Mouse (Mus musculus): ENCODE results near the gene Serinc3. TPM values are rescaled to one million over a fixed set of nuclear protein-coding genes. Genes with fewer than 3 reads are reported as not detected.

The Serinc3 gene
- polyA plus RNA-seq, 1 experiment from 2014 or later, result 54.3 TPM

DNA sequence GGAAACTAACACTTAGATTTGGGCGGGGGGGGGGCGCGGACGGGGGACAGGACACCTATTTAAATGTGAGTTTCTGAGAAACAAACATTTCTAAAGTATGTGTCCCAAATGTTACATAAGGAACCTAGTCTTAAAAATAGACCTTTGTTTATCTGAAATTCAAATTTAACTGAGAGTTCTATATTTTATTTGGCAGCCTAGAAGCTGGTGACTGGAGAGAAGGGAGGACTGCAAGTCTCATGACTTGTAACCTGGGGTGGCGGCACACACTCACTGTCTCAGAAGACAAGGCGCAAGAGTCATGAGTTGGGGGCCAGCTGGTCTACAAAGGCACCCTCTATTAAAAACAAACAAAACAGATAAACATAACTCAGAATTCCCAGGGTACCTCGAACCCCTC is 43.9 kb downstream of the Serinc3 start:
- Histone ChIP-seq H3K36me3 (ENCODE audit: control insufficient read depth, insufficient read depth, low read length) (no peaks in the 10 kb centered on the region), H3K4me1 (replicated peaks; ENCODE audit: control insufficient read depth, insufficient read depth, low read length) (peaks cover 16% of the 10 kb centered on the region; the same call in 1 of the 2 replicates), H3K9me3 (ENCODE audit: control insufficient read depth, low read length) (no peaks in the 10 kb centered on the region), H3K9ac (ENCODE audit: low read length) (no peak overlapping the region), H3K4me3 (ENCODE audit: low read depth, low read length) (no peak overlapping the region), H3K27ac (ENCODE audit: low read depth) (no peak overlapping the region), H3K4me2 (ENCODE audit: low read length) (no peak overlapping the region), H3K27me3 (replicated peaks; ENCODE audit: control insufficient read depth, insufficient read depth, low read length) (no peaks in the 10 kb centered on the region)
- DNase-seq (ENCODE audit: low spot score) (no peak), ATAC-seq (replicated peaks; ENCODE audit: low FRiP score, low TSS enrichment, low read depth) (no peak)
- WGBS, result 84% methylated on average over 7 of the region's 7 CpGs

DNA sequence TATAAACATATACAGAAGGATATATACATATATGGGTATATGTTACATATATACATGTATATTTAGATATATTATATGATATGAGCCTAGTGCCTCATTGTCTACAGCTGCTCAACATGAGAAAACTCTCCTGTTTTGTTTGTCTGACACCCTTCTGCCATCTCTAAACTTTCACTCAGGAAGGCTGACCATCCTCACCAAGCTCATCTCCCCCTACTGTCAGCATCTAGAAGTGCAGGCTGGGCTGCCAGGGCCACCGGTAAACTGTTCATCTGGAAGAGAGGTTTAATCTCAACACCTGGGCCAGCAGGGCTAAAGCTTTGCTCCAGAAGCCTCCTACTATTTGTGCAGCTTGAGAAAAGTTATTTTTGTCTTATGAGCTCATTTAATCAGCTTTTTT is 45.7 kb downstream of the Serinc3 start:
- Histone ChIP-seq H3K4me3 (ENCODE audit: low read depth, low read length) (no peak overlapping the region), H3K36me3 (ENCODE audit: control insufficient read depth, insufficient read depth, low read length) (no peaks in the 10 kb centered on the region), H3K4me2 (ENCODE audit: low read length) (no peak overlapping the region), H3K27ac (ENCODE audit: low read depth) (no peak overlapping the region), H3K9ac (ENCODE audit: low read length) (no peak overlapping the region), H3K4me1 (replicated peaks; ENCODE audit: control insufficient read depth, insufficient read depth, low read length) (peaks cover 31% of the 10 kb centered on the region), H3K9me3 (ENCODE audit: control insufficient read depth, low read length) (no peaks in the 10 kb centered on the region), H3K27me3 (replicated peaks; ENCODE audit: control insufficient read depth, insufficient read depth, low read length) (no peaks in the 10 kb centered on the region)
- WGBS, result 4% methylated on average over 1 of the region's 1 CpGs
- DNase-seq (ENCODE audit: low spot score) (peak; percentile 83), ATAC-seq (replicated peaks; ENCODE audit: low FRiP score, low TSS enrichment, low read depth) (no peak)

DNA sequence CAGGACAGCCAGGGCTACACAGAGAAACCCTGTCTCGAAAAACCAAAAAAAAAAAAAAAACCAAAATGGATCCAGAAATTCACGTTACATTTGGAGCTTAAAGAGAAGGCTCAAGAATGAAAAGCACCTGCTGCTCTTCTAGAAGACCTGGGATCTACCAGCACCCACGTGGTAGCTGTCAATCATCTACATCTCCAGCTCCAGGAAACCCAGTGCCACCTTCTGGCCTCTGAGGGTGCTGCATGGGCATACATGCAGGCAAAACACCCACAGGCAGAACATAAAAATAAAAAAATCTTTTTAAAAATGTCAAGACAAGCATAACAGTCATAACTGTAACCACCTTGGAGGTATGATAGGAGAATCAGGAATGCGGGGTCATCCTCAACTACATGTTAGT is 47.3 kb downstream of the Serinc3 start:
- no peak for ATAC-seq (replicated peaks; ENCODE audit: low FRiP score, low TSS enrichment, low read depth)
- Histone ChIP-seq H3K27ac (ENCODE audit: low read depth) (no peak overlapping the region), H3K4me2 (ENCODE audit: low read length) (no peak overlapping the region), H3K9me3 (ENCODE audit: control insufficient read depth, low read length) (no peaks in the 10 kb centered on the region), H3K4me1 (replicated peaks; ENCODE audit: control insufficient read depth, insufficient read depth, low read length) (peaks cover 31% of the 10 kb centered on the region), H3K9ac (ENCODE audit: low read length) (no peak overlapping the region), H3K4me3 (ENCODE audit: low read depth, low read length) (no peak overlapping the region), H3K27me3 (replicated peaks; ENCODE audit: control insufficient read depth, insufficient read depth, low read length) (no peaks in the 10 kb centered on the region), H3K36me3 (ENCODE audit: control insufficient read depth, insufficient read depth, low read length) (no peaks in the 10 kb centered on the region)
- 61% methylated on average over 4 of the region's 4 CpGs for WGBS
- DNase-seq (ENCODE audit: low spot score), result no peak

DNA sequence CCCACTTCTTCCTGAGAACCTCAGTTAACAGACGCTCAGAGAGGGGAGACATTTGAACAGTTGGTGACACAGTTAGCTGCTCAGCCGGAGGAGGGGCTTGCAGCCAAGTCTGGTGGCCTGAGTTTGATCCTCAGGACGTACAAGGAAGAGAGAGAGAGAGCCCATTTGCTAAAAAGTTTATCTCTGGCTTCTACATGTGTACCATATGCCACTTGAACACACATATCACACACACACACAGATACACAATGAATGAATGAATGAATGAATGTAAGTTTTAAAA is 48.1 kb downstream of the Serinc3 start:
- ATAC-seq (replicated peaks; ENCODE audit: low FRiP score, low TSS enrichment, low read depth) (no peak), DNase-seq (ENCODE audit: low spot score) (no peak)
- no peak overlapping the region for H3K9ac ChIP-seq (ENCODE audit: low read length)
- H3K36me3 ChIP-seq (ENCODE audit: control insufficient read depth, insufficient read depth, low read length), result no peaks in the 10 kb centered on the region
- no peaks in the 10 kb centered on the region for H3K9me3 ChIP-seq (ENCODE audit: control insufficient read depth, low read length)
- H3K4me2 ChIP-seq (ENCODE audit: low read length), result no peak overlapping the region
- peaks cover 31% of the 10 kb centered on the region for H3K4me1 ChIP-seq (replicated peaks; ENCODE audit: control insufficient read depth, insufficient read depth, low read length)
- WGBS, result 69% methylated on average over 3 of the region's 3 CpGs
- no peak overlapping the region for H3K4me3 ChIP-seq (ENCODE audit: low read depth, low read length)
- 0 out of 2 replicates have a peak overlapping the region, but pooled peaks have one; percentile 4 for H3K27ac ChIP-seq (ENCODE audit: low read depth)
- no peaks in the 10 kb centered on the region for H3K27me3 ChIP-seq (replicated peaks; ENCODE audit: control insufficient read depth, insufficient read depth, low read length)

DNA sequence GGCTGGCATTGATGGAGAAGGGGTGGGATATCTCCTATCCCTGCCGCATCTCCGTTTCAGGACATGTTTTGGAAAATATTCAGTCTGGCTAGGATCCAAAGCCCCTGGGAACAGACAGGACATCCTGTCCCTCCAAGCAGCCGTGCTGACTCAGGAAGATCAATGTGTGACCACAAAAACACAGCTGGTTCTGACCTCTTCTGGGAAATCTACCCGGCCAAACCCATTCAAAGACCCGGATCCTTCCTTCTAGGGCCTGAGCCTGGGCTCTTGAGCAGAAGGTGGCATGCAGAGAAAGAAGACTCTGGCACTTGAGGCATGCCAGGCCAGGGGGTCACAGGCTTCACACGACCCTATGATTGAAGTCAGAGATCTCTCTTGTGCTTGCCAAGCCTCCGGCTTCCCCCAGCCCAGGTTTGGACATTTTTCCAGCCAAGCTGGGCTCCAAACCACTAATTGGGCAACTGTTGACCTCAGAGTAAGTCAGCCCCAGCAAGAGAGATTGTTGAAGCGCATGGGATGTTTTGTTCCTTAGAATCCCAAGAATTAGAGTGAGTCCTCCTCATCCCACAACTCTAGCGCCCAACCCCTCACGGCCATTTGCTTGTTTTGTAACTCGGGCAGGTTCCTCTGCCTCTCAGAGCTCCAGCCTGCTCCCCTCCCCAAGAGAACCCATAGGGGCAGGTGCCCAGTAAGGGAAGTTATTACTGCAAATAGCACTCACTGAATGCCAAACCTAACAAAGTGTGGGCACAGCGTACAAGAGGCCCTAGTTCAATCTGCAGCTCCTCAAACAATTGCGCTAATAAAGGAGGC is 48.7 kb downstream of the Serinc3 start:
- ATAC-seq (replicated peaks; ENCODE audit: low FRiP score, low TSS enrichment, low read depth), result no peak
- H3K27ac ChIP-seq (ENCODE audit: low read depth), result peak overlapping the region; percentile 62
- DNase-seq (ENCODE audit: low spot score), result no peak

DNA sequence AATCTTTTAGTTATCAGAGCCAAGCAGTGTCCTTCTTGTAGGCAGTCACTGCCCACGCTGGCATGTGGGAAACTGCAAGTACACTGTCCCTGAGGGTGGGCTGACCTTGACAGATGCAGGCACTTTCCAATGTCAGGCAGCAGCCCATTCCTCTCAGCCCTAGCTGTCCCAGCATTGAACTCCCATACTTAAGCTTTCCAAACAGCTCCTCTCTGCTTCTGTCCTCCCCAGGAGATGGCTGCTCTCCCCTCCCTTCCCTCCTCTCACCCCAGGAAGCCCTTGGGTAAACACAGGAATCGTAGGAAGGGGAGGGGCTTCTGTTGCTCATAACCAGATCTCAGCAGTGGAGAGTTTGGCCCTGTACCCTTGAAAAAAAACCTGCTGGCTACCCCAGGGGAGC is 49.8 kb downstream of the Serinc3 start:
- WGBS, result 4% methylated on average over 2 of the region's 2 CpGs
- no peaks in the 10 kb centered on the region for H3K9me3 ChIP-seq (ENCODE audit: control insufficient read depth, low read length)
- peaks cover 28% of the 10 kb centered on the region for H3K4me1 ChIP-seq (replicated peaks; ENCODE audit: control insufficient read depth, insufficient read depth, low read length)
- DNase-seq (ENCODE audit: low spot score) (no peak), ATAC-seq (replicated peaks; ENCODE audit: low FRiP score, low TSS enrichment, low read depth) (peak; percentile 36; the same call in 1 of the 2 replicates)
- no peak overlapping the region for H3K9ac ChIP-seq (ENCODE audit: low read length)
- H3K27ac ChIP-seq (ENCODE audit: low read depth), result peak overlapping the region; percentile 62; the same call in 1 of the 2 replicates
- no peaks in the 10 kb centered on the region for H3K27me3 ChIP-seq (replicated peaks; ENCODE audit: control insufficient read depth, insufficient read depth, low read length)
- H3K4me3 ChIP-seq (ENCODE audit: low read depth, low read length), result no peak overlapping the region
- no peaks in the 10 kb centered on the region for H3K36me3 ChIP-seq (ENCODE audit: control insufficient read depth, insufficient read depth, low read length)
- no peak overlapping the region for H3K4me2 ChIP-seq (ENCODE audit: low read length)

More for the DNA sequence above, 48.7 kb downstream of the Serinc3 start:
- no peaks in the 10 kb centered on the region for H3K27me3 ChIP-seq (replicated peaks; ENCODE audit: control insufficient read depth, insufficient read depth, low read length)
- peaks cover 28% of the 10 kb centered on the region for H3K4me1 ChIP-seq (replicated peaks; ENCODE audit: control insufficient read depth, insufficient read depth, low read length)
- H3K9me3 ChIP-seq (ENCODE audit: control insufficient read depth, low read length), result no peaks in the 10 kb centered on the region
- WGBS, result 58% methylated on average over 13 of the region's 13 CpGs
- no peak overlapping the region for H3K4me2 ChIP-seq (ENCODE audit: low read length)
- no peaks in the 10 kb centered on the region for H3K36me3 ChIP-seq (ENCODE audit: control insufficient read depth, insufficient read depth, low read length)
- no peak overlapping the region for H3K9ac ChIP-seq (ENCODE audit: low read length)
- no peak overlapping the region for H3K4me3 ChIP-seq (ENCODE audit: low read depth, low read length)

DNA sequence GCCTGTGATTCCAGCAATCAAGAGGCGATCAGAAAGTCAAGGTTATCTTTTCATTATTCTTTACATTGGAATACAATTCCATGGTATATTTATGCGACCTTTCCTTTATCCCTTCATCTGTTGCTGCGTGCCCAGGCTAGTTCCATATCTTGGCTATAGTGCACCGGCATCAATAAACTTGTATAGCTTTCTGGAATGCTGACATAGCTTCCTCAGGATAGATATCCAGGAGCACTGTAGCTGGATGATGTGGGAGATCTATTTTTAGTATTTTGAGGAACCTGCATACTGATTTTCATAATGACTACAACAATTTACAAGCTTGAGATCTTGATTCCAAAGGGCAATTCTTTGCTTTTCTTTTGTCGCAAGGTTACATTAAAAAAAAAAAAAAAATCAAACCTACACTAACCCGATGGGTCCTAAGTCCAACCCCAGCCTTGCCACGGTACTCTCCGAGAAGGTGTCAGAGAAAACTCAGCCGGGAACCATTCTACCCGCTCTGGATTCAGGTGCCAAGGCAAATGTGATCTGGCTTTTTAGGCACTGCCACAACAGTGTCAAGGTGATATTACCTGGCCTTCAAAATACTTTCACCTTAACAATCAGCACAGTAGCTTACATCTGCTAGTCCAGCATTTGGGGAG is 51.2 kb downstream of the Serinc3 start:
- ATAC-seq (replicated peaks; ENCODE audit: low FRiP score, low TSS enrichment, low read depth) (no peak), DNase-seq (ENCODE audit: low spot score) (no peak)
- H3K9me3 ChIP-seq (ENCODE audit: control insufficient read depth, low read length), result no peaks in the 10 kb centered on the region
- H3K4me2 ChIP-seq (ENCODE audit: low read length), result no peak overlapping the region
- H3K27me3 ChIP-seq (replicated peaks; ENCODE audit: control insufficient read depth, insufficient read depth, low read length), result no peaks in the 10 kb centered on the region
- WGBS, result 85% methylated on average over 10 of the region's 10 CpGs
- peaks cover 28% of the 10 kb centered on the region for H3K4me1 ChIP-seq (replicated peaks; ENCODE audit: control insufficient read depth, insufficient read depth, low read length)
- H3K27ac ChIP-seq (ENCODE audit: low read depth), result no peak overlapping the region
- no peak overlapping the region for H3K4me3 ChIP-seq (ENCODE audit: low read depth, low read length)
- H3K9ac ChIP-seq (ENCODE audit: low read length), result no peak overlapping the region
- no peaks in the 10 kb centered on the region for H3K36me3 ChIP-seq (ENCODE audit: control insufficient read depth, insufficient read depth, low read length)

DNA sequence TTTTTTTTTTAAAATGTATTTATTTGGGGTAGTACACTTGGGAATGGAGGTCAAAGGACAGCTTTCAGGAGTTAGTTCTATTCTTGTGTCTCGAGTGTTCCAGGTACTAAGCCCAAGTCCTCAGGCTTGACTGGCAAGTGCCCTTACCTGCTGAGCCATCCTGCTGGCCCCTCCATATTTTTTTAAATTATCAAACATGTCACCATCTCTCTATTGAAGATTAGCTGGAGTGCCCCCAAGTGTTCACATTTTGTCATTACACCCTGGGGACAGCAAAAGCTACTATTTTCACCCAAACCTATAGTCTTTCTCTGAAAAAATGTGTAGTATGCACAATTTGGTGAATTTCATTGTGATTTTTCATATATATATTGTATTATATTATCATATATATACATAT is 52.8 kb downstream of the Serinc3 start:
- ATAC-seq (replicated peaks; ENCODE audit: low FRiP score, low TSS enrichment, low read depth) (no peak), DNase-seq (ENCODE audit: low spot score) (no peak)
- no peak overlapping the region for H3K27ac ChIP-seq (ENCODE audit: low read depth)
- no peaks in the 10 kb centered on the region for H3K27me3 ChIP-seq (replicated peaks; ENCODE audit: control insufficient read depth, insufficient read depth, low read length)
- H3K4me3 ChIP-seq (ENCODE audit: low read depth, low read length), result no peak overlapping the region
- no peak overlapping the region for H3K4me2 ChIP-seq (ENCODE audit: low read length)
- H3K36me3 ChIP-seq (ENCODE audit: control insufficient read depth, insufficient read depth, low read length), result no peaks in the 10 kb centered on the region
- H3K9me3 ChIP-seq (ENCODE audit: control insufficient read depth, low read length), result no peaks in the 10 kb centered on the region
- peaks cover 28% of the 10 kb centered on the region for H3K4me1 ChIP-seq (replicated peaks; ENCODE audit: control insufficient read depth, insufficient read depth, low read length)
- no peak overlapping the region for H3K9ac ChIP-seq (ENCODE audit: low read length)
- 79% methylated on average over 1 of the region's 1 CpGs for WGBS

DNA sequence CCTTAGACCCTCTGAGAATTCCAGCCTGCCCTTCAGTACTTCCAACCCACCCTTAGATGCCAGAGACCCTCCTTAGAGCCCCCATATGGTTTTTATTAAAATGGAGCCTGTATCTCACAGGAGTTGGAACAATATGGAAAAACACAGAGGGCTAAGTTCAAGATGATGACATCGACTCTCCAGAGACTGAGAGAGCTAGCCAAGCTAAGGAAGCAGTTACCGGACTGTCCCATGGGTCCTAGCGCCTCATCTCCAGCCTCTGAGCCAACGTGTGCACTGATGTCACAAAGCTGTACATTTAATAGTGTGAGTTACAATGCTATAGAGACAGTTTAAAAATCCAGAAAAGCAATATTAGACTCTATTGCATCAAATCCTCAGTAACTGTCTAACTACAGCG is 53.9 kb downstream of the Serinc3 start:
- DNase-seq (ENCODE audit: low spot score) (no peak), ATAC-seq (replicated peaks; ENCODE audit: low FRiP score, low TSS enrichment, low read depth) (no peak)
- no peaks in the 10 kb centered on the region for H3K27me3 ChIP-seq (replicated peaks; ENCODE audit: control insufficient read depth, insufficient read depth, low read length)
- peaks cover 19% of the 10 kb centered on the region for H3K4me1 ChIP-seq (replicated peaks; ENCODE audit: control insufficient read depth, insufficient read depth, low read length)
- no peak overlapping the region for H3K4me3 ChIP-seq (ENCODE audit: low read depth, low read length)
- H3K9me3 ChIP-seq (ENCODE audit: control insufficient read depth, low read length), result no peaks in the 10 kb centered on the region
- H3K27ac ChIP-seq (ENCODE audit: low read depth), result no peak overlapping the region
- H3K9ac ChIP-seq (ENCODE audit: low read length), result no peak overlapping the region
- no peaks in the 10 kb centered on the region for H3K36me3 ChIP-seq (ENCODE audit: control insufficient read depth, insufficient read depth, low read length)
- 78% methylated on average over 5 of the region's 5 CpGs for WGBS
- H3K4me2 ChIP-seq (ENCODE audit: low read length), result no peak overlapping the region

All from intestine, embryonic 14.5 days (tissue).